Mouse (Mus musculus) midbrain, embryonic 14.5 days (tissue): ENCODE data around the gene Trappc1. TPM values are rescaled to one million over a fixed set of nuclear protein-coding genes. Genes with fewer than 3 reads are reported as not detected.
"Not testable (repeated sequence)": the region's sequence is repeated elsewhere in the genome, so short reads cannot be mapped to it uniquely, and the experiment has no call there.

Source experiments
- ATAC-seq: fragments of 200-750 bp; cut with Nextera tagmentation; 2 replicates; pipeline ENCODE4 v1.8.0; 2017; ENCODE audit warnings: moderate number of reproducible peaks, moderate library complexity; ENCODE audit not compliant: low FRiP score, low TSS enrichment
- DNase-seq: peaks from one replicate; pipeline ENCODE4 v3.0.0-alpha.2; 2015
- H3K27ac ChIP-seq: fragments of 300-500 bp; sonication (generic); replicated peaks from 2 replicates; pipeline ENCODE4 v1.5.1; 2014; ENCODE audit warnings: mild to moderate bottlenecking, low read depth, low read length, moderate library complexity
- H3K27me3 ChIP-seq: fragments of 300-500 bp; sonication (generic); 2 replicates; pipeline ENCODE4 v1.6.1; 2014; ENCODE audit warnings: low read length, control low read depth, mixed read lengths; ENCODE audit not compliant: control insufficient read depth, insufficient read depth
- H3K36me3 ChIP-seq: fragments of 300-500 bp; sonication (generic); 2 replicates; pipeline ENCODE4 v1.6.1; 2014; ENCODE audit warnings: low read length, control low read depth; ENCODE audit not compliant: control insufficient read depth, insufficient read depth
- H3K4me1 ChIP-seq: fragments of 300-500 bp; sonication (generic); 2 replicates; pipeline ENCODE4 v1.6.1; 2014; ENCODE audit warnings: mild to moderate bottlenecking, antibody characterized with exemption, low read length, control low read depth; ENCODE audit not compliant: control insufficient read depth, insufficient read depth
- H3K4me2 ChIP-seq: fragments of 300-500 bp; sonication (generic); 2 replicates; pipeline ENCODE4 v1.6.1; 2014; ENCODE audit warnings: mild to moderate bottlenecking, low read length, moderate library complexity
- H3K4me3 ChIP-seq: fragments of 300-500 bp; sonication (generic); replicated peaks from 2 replicates; pipeline ENCODE4 v1.5.1; 2014; ENCODE audit warnings: low read depth, low read length
- H3K9ac ChIP-seq: fragments of 300-500 bp; sonication (generic); replicated peaks from 2 replicates; pipeline ENCODE4 v1.6.1; 2014; ENCODE audit warnings: mild to moderate bottlenecking, low read length, moderate library complexity
- H3K9me3 ChIP-seq: fragments of 300-500 bp; sonication (generic); 2 replicates; pipeline ENCODE4 v1.6.1; 2016; ENCODE audit warnings: low read length, control low read depth, mixed read lengths; ENCODE audit not compliant: control insufficient read depth
- WGBS: fragments of 180-500 bp; shearing (Covaris S2); extraction: QIAGEN DNeasy Blood & Tissue Kit; methylation state at CpG from one replicate; pipeline ENCODE4 v1.1.7; 2014; 5-methylcytosine and 5-hydroxymethylcytosine counted together
- polyA plus RNA-seq: library from polyadenylated mRNA; unstranded; fragments of >200 nt; fragmentation: Nextera tagmentation; extraction: Ambion mirVana; gene quantifications from 2 replicates; pipeline ENCODE4 v1.2.1, GENCODE M21; 2014

The Trappc1 gene
- polyA plus RNA-seq, 1 experiment from 2014 or later = 189 TPM

DNA sequence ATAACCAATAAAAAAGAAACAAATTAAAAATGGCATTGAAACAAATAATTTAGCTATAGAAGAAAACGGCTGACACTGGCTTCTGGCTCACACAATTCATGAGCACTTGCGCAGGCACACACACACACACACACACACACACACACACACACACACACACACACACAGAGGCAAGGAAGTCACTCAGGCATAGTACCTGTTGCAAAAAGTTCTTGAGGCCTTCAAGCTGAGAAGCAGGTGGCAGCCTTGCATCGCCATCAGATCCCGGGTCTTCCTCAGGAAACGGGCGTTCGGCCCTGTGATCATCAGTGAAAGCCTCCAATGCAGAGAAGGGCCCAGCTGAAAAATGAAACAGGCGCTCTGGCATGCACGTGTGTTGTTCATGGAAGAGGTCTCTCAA, 18.5 kb upstream of the Trappc1 start:
- ATAC-seq (no peak), DNase-seq (no peak)
- Histone ChIP-seq H3K9me3 (no peaks in the 10 kb centered on the region), H3K4me1 (no peaks in the 10 kb centered on the region), H3K4me3 (no peak overlapping the region), H3K27ac (no peak overlapping the region), H3K27me3 (no peaks in the 10 kb centered on the region), H3K4me2 (no peak overlapping the region), H3K9ac (no peak overlapping the region), H3K36me3 (peaks cover 85% of the 10 kb centered on the region)
- 94% methylated on average over 9 of the region's 9 CpGs for WGBS

DNA sequence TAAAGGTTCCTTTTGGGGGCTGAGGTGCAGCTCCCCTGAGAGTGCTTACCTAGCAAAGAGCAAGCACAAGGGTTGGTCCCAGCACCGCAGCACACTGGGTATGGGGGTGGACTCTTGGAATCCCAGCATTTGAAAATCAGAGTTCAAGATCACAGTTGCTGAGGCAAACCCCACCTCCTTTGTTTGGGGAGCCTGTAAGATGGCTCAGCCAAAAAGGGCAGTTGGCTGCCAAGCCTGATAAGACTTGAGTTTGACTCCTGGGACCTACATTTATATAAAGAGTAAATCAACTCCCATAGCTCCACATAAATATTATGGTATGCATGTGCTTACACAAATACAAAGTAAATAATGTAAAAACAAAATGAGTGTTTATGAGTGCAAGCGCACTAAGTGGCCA, 17.7 kb upstream of the Trappc1 start:
- H3K4me2 ChIP-seq = no peak overlapping the region
- H3K4me3 ChIP-seq = no peak overlapping the region
- WGBS = 98% methylated on average over 2 of the region's 2 CpGs
- no peaks in the 10 kb centered on the region for H3K27me3 ChIP-seq
- peaks cover 90% of the 10 kb centered on the region for H3K36me3 ChIP-seq
- no peak overlapping the region for H3K9ac ChIP-seq
- H3K4me1 ChIP-seq = no peaks in the 10 kb centered on the region
- no peak overlapping the region for H3K27ac ChIP-seq
- no peak for DNase-seq
- H3K9me3 ChIP-seq = no peaks in the 10 kb centered on the region
- no peak for ATAC-seq

DNA sequence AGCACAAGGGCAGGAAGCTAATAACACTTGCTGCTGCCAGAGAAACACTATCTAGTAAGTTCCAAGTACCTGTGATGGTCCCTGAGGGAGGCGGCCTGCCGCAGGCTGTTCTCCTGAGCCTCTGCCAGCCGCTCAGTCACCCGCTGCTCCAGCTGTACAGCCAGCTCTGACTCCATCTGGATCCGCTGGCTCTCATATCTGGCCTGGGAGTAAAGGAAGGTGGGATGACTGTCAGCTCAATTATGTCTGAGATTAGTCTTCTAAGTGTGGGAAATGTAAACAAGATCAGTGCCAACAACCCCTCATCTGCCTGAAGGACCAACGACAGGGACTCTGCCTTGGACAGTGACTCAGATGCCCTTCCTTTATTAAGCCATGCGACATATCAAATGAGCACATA, 12.5 kb upstream of the Trappc1 start:
- 76% methylated on average over 7 of the region's 7 CpGs for WGBS
- H3K27me3 ChIP-seq = no peaks in the 10 kb centered on the region
- H3K9ac ChIP-seq = no peak overlapping the region
- no peak overlapping the region for H3K4me3 ChIP-seq
- no peaks in the 10 kb centered on the region for H3K9me3 ChIP-seq
- 0 out of 2 replicates have a peak overlapping the region, but pooled peaks have one; percentile 13 for H3K27ac ChIP-seq
- DNase-seq (peak; percentile 33), ATAC-seq (no peak)
- H3K36me3 ChIP-seq = peaks cover 70% of the 10 kb centered on the region
- H3K4me1 ChIP-seq = no peaks in the 10 kb centered on the region
- H3K4me2 ChIP-seq = no peak overlapping the region

DNA sequence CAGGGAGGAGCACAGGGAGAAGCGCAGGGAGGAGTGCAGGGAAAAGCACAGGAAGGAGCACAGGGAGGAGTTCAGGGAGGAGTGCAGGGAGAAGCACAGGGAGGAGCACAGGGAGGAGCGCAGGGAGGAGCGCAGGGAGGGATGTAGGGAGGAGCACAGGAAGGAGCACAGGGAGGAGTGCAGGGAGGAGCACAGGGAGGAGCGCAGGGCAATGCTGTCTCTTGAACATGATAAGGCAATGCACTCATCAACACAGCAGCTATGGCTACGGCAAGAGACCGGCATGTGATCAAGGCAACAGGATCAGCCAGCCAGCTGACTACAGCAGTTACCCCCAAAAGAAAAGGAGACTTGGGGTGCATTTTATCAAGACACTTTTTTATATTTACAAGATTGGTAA, 7.4 kb upstream of the Trappc1 start:
- H3K27me3 ChIP-seq = no peaks in the 10 kb centered on the region
- 98% methylated on average over 6 of the region's 6 CpGs for WGBS
- H3K4me2 ChIP-seq = no peak overlapping the region
- no peak overlapping the region for H3K27ac ChIP-seq
- H3K36me3 ChIP-seq = peaks cover 54% of the 10 kb centered on the region
- H3K9me3 ChIP-seq = no peaks in the 10 kb centered on the region
- ATAC-seq (no peak), DNase-seq (no peak)
- H3K9ac ChIP-seq = no peak overlapping the region
- no peak overlapping the region for H3K4me3 ChIP-seq
- no peaks in the 10 kb centered on the region for H3K4me1 ChIP-seq

DNA sequence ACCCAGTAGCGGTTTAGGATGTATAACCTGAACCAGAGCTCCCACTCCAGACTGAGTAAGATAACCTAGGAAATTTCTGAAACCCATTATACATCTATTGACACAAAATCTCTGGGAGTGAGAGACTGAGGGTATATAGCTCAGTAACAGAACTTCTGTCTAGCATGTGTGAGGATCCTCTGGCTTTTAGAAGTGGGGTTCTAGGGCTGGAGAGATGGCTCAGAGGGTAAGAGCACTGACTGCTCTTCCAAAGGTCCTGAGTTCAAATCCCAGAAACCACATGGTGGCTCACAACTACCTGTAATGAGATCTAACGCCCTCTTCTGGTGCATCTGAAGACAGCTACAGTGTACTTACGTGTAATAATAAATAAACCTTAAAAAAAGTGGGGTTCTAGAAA, 5.8 kb upstream of the Trappc1 start:
- Histone ChIP-seq H3K4me1 (peaks cover 11% of the 10 kb centered on the region), H3K36me3 (peaks cover 54% of the 10 kb centered on the region)
- H3K9me3 ChIP-seq, H3K4me2 ChIP-seq, ATAC-seq, H3K27ac ChIP-seq, DNase-seq, H3K9ac ChIP-seq, H3K4me3 ChIP-seq, H3K27me3 ChIP-seq: not testable (repeated sequence)
- WGBS = 88% methylated on average over 3 of the region's 3 CpGs

DNA sequence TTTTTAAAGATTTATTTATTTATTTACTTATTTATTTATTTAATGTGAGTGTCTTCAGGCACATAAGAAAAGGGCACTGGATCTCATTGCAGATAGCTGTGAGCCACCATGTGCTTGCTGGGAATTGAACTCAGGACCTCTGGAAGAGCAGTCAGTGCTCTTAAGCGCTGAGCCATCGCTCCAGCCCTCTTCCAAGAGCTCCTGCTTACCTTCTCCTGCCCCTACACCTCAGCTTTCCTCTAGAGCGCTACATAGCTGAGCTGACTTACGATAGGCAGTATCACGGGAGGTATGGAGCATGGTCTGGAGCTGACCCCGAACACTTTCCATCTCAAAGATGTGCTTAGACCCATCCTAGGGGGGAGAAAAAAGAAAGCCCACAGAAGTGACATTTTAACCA, 2.2 kb upstream of the Trappc1 start:
- Histone ChIP-seq H3K4me1 (peaks cover 21% of the 10 kb centered on the region), H3K4me3 (no peak overlapping the region), H3K36me3 (peaks cover 35% of the 10 kb centered on the region), H3K4me2 (peak overlapping the region; percentile 77), H3K9me3 (no peaks in the 10 kb centered on the region), H3K27ac (no peak overlapping the region), H3K9ac (peak overlapping the region; percentile 55; the same call in 1 of the 2 replicates), H3K27me3 (no peaks in the 10 kb centered on the region)
- 90% methylated on average over 6 of the region's 6 CpGs for WGBS
- DNase-seq (no peak), ATAC-seq (no peak)

DNA sequence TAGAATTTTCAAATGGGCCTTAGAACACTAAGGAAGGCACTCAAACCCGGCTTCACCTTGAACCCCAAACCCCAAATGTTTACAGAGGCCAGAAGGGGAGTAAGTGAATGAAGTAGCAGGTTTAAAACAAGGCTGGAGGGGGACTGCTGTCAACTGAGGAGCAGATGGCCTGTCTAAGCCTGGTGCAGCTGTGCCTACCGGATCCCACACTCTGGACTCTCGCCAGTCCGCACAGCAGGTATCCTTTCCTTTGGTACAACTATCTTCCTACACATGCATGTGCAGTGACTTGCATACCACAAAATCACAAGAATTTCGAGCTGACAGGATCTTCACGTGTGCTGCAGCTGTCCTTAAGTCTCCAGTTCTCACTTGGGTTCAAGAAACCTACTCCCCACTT, 1.8 kb upstream of the Trappc1 start:
- peak; percentile 32 for DNase-seq
- Histone ChIP-seq H3K36me3 (peaks cover 33% of the 10 kb centered on the region), H3K27ac (no peak overlapping the region), H3K4me1 (peaks cover 26% of the 10 kb centered on the region), H3K27me3 (peaks cover 3% of the 10 kb centered on the region), H3K4me2 (peak overlapping the region; percentile 77), H3K4me3 (no peak overlapping the region; the same call in 1 of the 2 replicates), H3K9me3 (no peaks in the 10 kb centered on the region), H3K9ac (peak overlapping the region; percentile 55; the same call in 1 of the 2 replicates)
- ATAC-seq = no peak
- WGBS = 59% methylated on average over 6 of the region's 6 CpGs

DNA sequence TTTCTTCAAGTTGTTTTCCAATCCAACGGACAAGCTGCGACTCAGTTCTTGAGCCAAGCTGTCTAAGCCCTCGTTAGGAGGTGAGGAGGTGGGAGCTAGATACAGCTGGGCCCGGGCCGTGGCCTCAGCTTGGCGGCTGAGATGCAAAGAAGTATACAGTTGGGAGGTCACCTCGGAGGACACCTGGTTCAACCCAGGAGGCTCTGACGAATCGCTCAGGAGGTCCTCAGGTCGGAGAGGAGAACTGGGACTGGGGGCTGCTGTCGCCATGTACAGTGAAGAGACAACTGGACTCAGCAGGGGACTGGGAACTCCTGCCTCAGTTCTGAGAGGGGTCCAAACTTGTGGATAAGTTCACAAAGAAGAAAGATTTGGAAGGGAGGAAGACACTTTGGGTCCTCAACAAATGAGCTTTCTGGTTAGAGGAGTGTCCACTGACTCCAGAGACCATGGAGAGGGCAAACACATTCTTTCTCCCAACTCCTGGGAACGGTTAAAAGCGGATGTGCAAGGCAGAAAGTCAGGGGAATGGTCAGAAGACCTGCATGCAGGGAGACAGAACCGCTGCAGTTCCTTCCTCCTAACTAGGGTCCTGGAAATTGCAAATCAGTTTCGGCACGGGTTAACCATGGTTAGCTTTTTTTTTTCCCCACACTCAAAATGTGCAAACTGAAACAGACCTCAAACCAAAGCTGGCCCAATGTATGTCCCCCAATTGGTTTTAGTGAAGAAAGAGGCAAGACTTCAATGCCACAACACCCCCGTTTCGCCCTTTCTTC, 898 bp upstream of the Trappc1 start:
- ATAC-seq (no peak), DNase-seq (peak; percentile 2)
- Histone ChIP-seq H3K9ac (peak overlapping the region; percentile 55), H3K9me3 (no peaks in the 10 kb centered on the region), H3K4me3 (peak overlapping the region; percentile 60), H3K27ac (peak overlapping the region; percentile 85), H3K36me3 (peaks cover 24% of the 10 kb centered on the region), H3K4me1 (peaks cover 26% of the 10 kb centered on the region), H3K27me3 (peaks cover 9% of the 10 kb centered on the region), H3K4me2 (peak overlapping the region; percentile 77)
- 21% methylated on average over 18 of the region's 18 CpGs for WGBS

DNA sequence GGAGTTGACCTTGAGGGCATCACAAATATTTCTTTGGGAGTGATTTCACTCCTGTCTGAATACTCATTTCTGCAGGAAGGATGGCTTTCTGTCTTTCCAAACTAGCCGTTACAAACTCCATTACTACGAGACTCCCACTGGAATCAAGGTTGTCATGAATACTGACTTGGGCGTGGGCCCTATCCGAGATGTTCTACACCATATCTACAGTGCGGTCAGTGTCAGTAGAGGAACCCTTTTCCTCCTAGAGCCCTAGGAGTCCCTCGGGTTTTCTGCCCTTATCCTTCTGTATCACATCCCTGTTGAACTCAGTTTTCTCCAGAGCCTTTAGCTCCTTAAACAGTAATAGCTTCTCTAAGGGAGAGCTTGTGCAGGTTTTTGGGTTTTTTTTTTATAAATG, 969 bp downstream of the Trappc1 start:
- Histone ChIP-seq H3K9me3 (no peaks in the 10 kb centered on the region), H3K27me3 (peaks cover 12% of the 10 kb centered on the region), H3K36me3 (peaks cover 12% of the 10 kb centered on the region), H3K4me1 (peaks cover 26% of the 10 kb centered on the region), H3K9ac (no peak overlapping the region), H3K27ac (no peak overlapping the region), H3K4me2 (peak overlapping the region; percentile 81), H3K4me3 (peak overlapping the region; percentile 60)
- no peak for ATAC-seq
- WGBS = 82% methylated on average over 6 of the region's 6 CpGs
- no peak for DNase-seq
